Mouse (Mus musculus) spleen, adult 2 months (tissue): ENCODE measurements around the gene Eefsec. TPM values are rescaled to one million over a fixed set of nuclear protein-coding genes. Genes with fewer than 3 reads are reported as not detected.

Source experiments
- DNase-seq, 2 experiments: peaks; one replicate each; pipeline versions ENCODE4 v3.0.0 to v3.0.0-alpha.2; 2012 to 2021; ENCODE audit warnings: low spot score in 2 of 2, low read depth in 1 of 2
- H3K27ac ChIP-seq: fragments of 200-500 bp; 2 replicates; pipeline ENCODE4 v1.5.1; 2012; ENCODE audit warnings: low read length, inconsistent platforms; ENCODE audit not compliant: insufficient read depth
- H3K27me3 ChIP-seq: fragments of 200-500 bp; 2 replicates; pipeline ENCODE4 v1.6.1; 2012; ENCODE audit warnings: mild to moderate bottlenecking, moderate library complexity, low read length, inconsistent platforms; ENCODE audit not compliant: control insufficient read depth, insufficient read depth
- H3K36me3 ChIP-seq: fragments of 200-500 bp; 2 replicates; pipeline ENCODE4 v1.6.1; 2012; ENCODE audit warnings: mild to moderate bottlenecking, low read length, inconsistent platforms; ENCODE audit not compliant: control insufficient read depth, insufficient read depth
- H3K4me1 ChIP-seq: fragments of 200-500 bp; 2 replicates; pipeline ENCODE4 v1.6.1; 2011; ENCODE audit warnings: inconsistent platforms; ENCODE audit not compliant: control insufficient read depth, insufficient read depth, insufficient read length
- H3K4me3 ChIP-seq: fragments of 200-500 bp; 2 replicates; pipeline ENCODE4 v1.5.1; 2011; ENCODE audit warnings: mild to moderate bottlenecking, inconsistent platforms; ENCODE audit not compliant: insufficient read depth, insufficient read length; ENCODE audit errors: extremely low read depth
- CTCF ChIP-seq: fragments of 200-500 bp; IDR thresholded peaks from 2 replicates; pipeline ENCODE4 v1.5.1; 2011; ENCODE audit warnings: mild to moderate bottlenecking, inconsistent platforms; ENCODE audit not compliant: insufficient read depth, insufficient read length, insufficient replicate concordance; ENCODE audit errors: extremely low read depth
- POLR2A ChIP-seq: fragments of 200-500 bp; IDR thresholded peaks from 2 replicates; pipeline ENCODE4 v1.6.1; 2011; ENCODE audit warnings: low read depth, low read length, inconsistent platforms
- WGBS: fragments of 180-500 bp; shearing (Covaris S2); methylation state at CpG from one replicate; pipeline ENCODE4 v1.1.7; 2018; 5-methylcytosine and 5-hydroxymethylcytosine counted together
- polyA plus RNA-seq: library from polyadenylated mRNA; depleted of rRNA; stranded (reverse); fragments of >200 nt; gene quantifications from 2 replicates; pipeline ENCODE4 v1.2.3, GENCODE M21; 2012

The Eefsec gene
- polyA plus RNA-seq, 1 experiment = 18.1 TPM

DNA sequence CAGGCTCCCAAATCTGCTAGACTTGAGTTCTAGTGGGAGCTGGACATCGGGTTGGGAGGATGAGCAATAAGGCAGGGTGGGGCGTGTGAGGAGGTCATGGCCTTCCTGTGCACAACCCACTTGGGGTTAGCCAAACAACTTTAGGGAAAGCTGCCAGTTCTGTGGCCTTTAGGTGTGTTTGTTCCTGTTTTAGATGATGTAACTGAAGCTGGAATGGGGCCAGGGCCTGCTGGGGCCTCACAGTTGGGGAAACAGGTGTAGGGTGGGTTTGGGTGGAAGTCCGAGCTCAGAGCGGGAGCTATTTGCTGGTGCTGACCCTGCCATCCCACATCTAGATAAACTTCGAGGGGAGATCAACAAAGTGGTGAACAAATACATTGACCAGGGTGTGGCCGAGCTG lies 39.0 kb upstream of the Eefsec start:
- TF ChIP-seq POLR2A = no peak
- no peak for TF ChIP-seq CTCF
- WGBS = 66% methylated on average over 6 of the region's 6 CpGs
- DNase-seq = no peak
- peaks cover 28% of the 10 kb centered on the region for H3K36me3 ChIP-seq
- H3K4me3 ChIP-seq = no peak overlapping the region
- H3K4me1 ChIP-seq = no peaks in the 10 kb centered on the region
- no peak overlapping the region for H3K27ac ChIP-seq
- H3K27me3 ChIP-seq = no peaks in the 10 kb centered on the region

DNA sequence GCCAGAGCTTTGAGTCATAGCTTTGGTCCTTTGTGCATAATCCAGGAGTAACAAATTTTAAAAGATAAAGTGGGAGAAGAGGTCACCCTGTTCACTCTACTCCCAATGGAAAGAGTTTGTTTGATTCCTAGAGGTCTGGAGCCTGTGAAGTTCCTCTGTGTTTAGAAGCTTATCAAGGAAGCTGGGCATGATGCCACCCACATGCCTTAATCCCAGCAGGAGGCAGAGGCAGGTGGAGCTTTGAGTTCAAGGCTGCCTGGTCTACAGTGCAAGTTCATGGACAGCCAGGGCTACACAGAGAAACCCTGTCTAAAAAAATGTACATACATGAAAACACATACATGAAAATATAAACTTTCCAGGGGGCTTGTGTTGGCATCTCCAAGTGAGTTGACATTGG lies 37.6 kb upstream of the Eefsec start:
- Histone ChIP-seq H3K4me3 (no peak overlapping the region), H3K27me3 (no peaks in the 10 kb centered on the region), H3K4me1 (no peaks in the 10 kb centered on the region), H3K36me3 (peaks cover 37% of the 10 kb centered on the region), H3K27ac (no peak overlapping the region)
- TF ChIP-seq POLR2A (no peak), CTCF (no peak)
- DNase-seq = no peak

DNA sequence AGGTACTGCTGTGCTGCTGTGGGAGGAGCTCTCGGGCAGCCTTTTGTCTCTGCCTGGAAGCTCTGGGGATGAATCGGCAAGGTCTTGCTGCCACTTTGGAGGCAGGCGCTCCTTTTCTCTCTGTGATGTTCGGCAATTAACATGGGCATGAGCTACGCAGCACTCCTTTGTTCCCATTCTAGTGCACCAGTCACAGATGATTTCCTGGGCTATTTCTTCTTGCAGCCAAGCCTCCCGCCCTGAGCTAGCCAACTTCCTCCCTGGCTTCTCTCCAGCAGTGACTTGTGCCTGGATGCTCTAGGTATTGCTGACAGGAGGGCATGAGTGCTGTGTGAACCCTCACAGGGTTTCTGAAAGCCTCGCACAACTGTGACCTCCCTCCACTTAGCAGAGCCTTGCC lies 36.8 kb upstream of the Eefsec start:
- 64% methylated on average over 7 of the region's 7 CpGs for WGBS

DNA sequence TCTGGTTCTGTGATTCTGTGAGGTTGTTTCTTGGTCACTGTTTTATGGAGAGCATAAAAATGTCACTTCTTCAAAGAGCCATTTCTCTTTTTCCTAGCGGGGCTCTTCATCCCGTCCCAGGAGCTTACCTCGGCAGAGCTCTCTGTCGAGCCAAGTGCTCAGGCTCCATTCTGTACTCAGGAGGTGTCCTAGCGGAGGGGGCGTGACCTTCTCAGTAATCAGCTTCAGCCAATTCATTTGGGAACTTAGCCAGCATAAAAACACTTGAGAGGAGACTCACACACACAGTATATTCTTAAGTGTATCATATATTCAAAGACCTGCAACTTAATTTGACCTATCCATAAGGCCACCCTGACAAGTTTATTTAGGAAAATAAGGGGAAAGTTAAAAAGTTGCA lies 34.1 kb upstream of the Eefsec start:
- Histone ChIP-seq H3K27ac (no peak overlapping the region), H3K27me3 (no peaks in the 10 kb centered on the region), H3K4me3 (no peak overlapping the region), H3K4me1 (no peaks in the 10 kb centered on the region), H3K36me3 (peaks cover 33% of the 10 kb centered on the region)
- no peak for TF ChIP-seq POLR2A
- TF ChIP-seq CTCF = no peak
- WGBS = 85% methylated on average over 6 of the region's 6 CpGs
- no peak for DNase-seq

More for the DNA sequence above, 36.8 kb upstream of the Eefsec start:
- Histone ChIP-seq H3K36me3 (peaks cover 37% of the 10 kb centered on the region), H3K27ac (no peak overlapping the region), H3K4me1 (no peaks in the 10 kb centered on the region), H3K27me3 (no peaks in the 10 kb centered on the region), H3K4me3 (no peak overlapping the region)
- TF ChIP-seq POLR2A (no peak), CTCF (no peak)
- DNase-seq = no peak

DNA sequence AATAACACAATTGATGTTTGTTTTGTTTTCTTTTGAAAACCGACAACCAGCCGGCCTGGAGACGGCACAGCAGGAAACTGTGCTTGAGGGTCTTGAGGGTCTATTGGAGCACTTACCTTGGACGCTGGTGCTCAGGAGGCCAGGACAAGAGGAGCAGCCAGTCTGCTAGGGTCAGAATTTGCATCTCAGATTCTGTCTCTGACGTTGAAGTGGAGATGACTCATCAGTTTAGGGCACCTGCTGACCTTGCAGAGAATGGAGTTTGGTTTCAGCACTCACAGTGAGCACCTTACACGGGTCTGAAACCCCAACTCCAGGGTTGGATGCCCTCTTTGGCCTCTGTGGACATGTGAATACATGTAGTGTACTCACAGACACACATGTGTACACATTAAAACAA lies 23.5 kb upstream of the Eefsec start:
- 74% methylated on average over 6 of the region's 6 CpGs for WGBS
- Histone ChIP-seq H3K36me3 (peaks cover 31% of the 10 kb centered on the region), H3K27ac (no peak overlapping the region), H3K4me1 (no peaks in the 10 kb centered on the region), H3K4me3 (no peak overlapping the region), H3K27me3 (no peaks in the 10 kb centered on the region)
- no peak for DNase-seq
- no peak for TF ChIP-seq CTCF
- no peak for TF ChIP-seq POLR2A

DNA sequence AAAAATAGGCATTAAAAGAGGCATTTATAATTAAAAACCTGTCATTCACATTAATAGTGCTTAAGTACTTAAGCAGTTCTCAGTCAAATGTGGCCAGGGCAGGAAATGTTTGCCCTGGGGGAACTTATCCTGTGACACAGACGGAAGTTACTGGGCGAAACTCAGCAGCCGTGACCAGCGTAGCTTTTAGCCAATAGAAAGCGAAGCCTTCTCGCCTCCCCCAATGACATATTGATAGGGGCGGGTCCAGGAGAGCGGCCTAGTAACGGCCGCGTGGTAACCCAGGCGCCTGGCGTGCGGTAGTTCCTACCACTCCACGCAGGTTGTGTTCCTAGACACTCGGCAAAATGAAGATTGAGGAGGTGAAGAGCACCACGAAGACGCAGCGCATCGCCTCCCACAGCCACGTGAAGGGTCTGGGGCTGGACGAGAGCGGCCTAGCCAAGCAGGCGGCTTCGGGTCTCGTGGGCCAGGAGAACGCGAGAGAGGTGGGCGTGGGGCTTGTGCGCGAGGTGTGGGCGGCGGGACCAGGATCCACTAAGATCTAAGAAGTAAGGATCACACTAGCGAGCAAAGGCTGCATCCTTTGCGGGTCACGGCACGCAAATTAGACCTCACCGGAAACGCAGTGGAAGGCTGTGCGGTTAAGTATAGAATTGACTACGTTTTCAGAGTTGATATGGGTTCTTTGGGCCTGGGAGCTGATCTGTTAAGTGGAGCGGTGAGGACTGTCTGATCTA lies 19.0 kb upstream of the Eefsec start, which contains the start of gene Ruvbl1:
TSS of gene Ruvbl1 (plus strand) at position 229 of the 740 bp plus-strand sequence.
- Histone ChIP-seq H3K36me3 (peaks cover 10% of the 10 kb centered on the region), H3K27me3 (no peaks in the 10 kb centered on the region), H3K4me1 (no peaks in the 10 kb centered on the region), H3K27ac (peak within 1 kb of the TSS; percentile 13; the same call in 1 of the 2 replicates), H3K4me3 (peak within 1 kb of the TSS; percentile 86)
- peak; percentile 88 to 94 for DNase-seq
- WGBS = 1% methylated on average over 42 of the region's 42 CpGs
- no peak for TF ChIP-seq CTCF

DNA sequence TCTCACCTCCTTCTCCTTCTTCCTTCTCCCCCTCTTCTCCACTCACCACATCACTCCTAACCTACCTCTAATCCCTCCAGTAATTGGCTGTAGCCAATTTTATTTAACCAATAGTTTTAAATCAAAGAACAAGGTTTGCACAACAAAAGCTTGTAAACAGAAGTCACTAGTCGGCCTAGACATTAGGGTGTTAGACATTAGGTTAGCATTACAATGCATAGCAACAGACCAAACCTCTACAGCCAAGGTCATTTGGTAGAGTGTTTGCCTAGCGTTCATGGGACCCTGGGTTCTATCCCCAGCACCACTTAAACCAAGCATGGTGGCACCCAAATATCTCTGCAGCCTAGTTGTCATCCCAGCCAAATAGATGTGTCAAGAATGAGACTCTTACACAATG lies 8.2 kb upstream of the Eefsec start:
- no peak overlapping the region for H3K4me3 ChIP-seq
- no peak overlapping the region for H3K27ac ChIP-seq
- H3K36me3 ChIP-seq = no peaks in the 10 kb centered on the region
- TF ChIP-seq CTCF = no peak
- TF ChIP-seq POLR2A = no peak
- 80% methylated on average over 2 of the region's 2 CpGs for WGBS
- no peaks in the 10 kb centered on the region for H3K27me3 ChIP-seq
- H3K4me1 ChIP-seq = no peaks in the 10 kb centered on the region
- DNase-seq = no peak
